Mouse (Mus musculus) liver, adult 2 months (tissue): ENCODE data around the gene Uncx.

ENCODE experiments used
- CTCF ChIP-seq: fragments of 200-500 bp; IDR thresholded peaks from 2 replicates; pipeline ENCODE4 v1.5.1; 2011; ENCODE audit warnings: low read depth, low read length, control low read depth
- POLR2A ChIP-seq: fragments of 200-500 bp; IDR thresholded peaks from 2 replicates; pipeline ENCODE4 v1.6.1; 2011; ENCODE audit warnings: low read length, control low read depth; ENCODE audit not compliant: insufficient read depth; ENCODE audit errors: extremely low read depth

DNA sequence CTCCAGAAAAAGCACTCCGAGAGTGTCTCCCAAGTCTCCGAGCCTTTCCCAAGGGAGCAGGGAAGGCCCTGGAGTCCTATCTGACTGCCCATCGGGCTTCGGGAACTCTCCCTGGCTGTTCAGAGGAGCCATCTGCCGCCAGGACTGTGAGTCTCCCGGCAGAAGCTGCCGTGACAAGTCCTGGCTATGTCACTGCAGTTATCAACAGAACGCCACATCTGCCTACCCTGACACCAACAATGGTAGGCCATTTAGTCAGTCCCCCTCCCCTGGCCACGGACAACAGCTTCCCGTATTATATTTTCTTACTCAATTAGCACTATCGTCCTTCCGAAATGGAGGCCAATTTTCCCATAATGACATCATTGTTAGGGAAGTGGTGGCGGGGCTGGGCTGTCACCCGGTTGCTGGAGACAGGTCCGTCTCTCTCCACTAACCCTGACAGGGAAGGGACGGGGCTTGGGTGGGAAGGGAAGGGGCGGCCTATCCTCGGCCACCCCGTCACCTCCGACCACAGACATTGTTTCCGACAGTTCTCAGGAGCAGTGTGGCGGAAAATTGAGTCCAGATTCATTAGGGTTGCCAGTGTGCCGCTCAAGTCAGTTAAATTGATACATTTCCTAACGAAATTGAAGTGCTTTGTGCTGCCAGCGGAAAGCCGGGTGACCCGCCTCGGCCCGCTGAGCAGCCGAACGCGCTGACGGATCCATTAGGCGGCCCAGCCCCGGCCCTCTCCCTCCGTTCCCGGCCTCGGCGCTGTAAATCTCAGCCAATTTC is 41.9 kb downstream of the Uncx start:
- TF ChIP-seq CTCF (no peak), POLR2A (no peak)
